Mouse (Mus musculus) B cell, adult (primary cell): ENCODE measurements around the gene Ankrd13c. TPM values are rescaled to one million over a fixed set of nuclear protein-coding genes. Genes with fewer than 3 reads are reported as not detected.

Experiments used
- total RNA-seq: library from RNA; stranded (reverse); gene quantifications from 4 replicates; pipeline ENCODE4 v1.2.4, GENCODE M21; 2023; ENCODE audit not compliant: inconsistent age

The Ankrd13c gene
- total RNA-seq: 77.9 to 94.5 TPM (median 85.4 TPM) in 4 replicates

GRCm38 (mm10) chr3:157946843-157947358 is at the start of gene Ankrd13c:
Gene Ankrd13c, plus strand, starts transcription at chr3:157947239.

DNA sequence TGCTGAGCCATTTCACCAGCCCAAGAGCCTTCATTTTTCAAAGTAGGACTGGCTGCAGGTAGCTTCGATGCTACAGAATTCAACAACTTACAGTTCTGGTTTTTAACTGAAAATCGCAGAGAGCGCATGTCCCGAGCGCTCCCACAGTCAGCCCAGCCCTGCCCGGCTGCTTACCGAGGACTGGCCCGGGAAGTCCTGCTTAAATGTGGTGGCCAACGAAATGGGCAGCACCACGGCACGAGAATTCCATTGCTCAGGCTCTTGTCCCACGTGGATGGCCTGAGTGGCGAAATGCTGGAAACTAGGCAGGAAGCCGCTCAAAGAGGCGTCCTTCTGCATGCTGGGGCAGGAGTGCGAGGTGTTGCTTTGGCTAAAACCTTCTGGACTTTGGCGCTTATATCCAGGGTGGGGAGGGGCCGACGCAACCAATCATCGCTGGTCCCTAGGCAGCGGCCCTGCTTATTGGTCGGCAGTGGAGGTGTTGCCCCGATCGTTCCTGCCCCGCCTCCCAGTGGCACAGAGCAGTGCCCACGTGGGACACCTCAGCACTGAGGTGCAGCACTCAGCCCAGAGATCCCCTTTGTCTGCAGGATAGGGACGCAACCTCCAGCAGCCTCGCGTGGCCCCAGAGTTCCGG is 22.2 kb upstream of the Ankrd13c start, which contains the start of gene Cth:
Gene Cth (minus strand): TSS at position 386 of the 637 bp plus-strand sequence.

DNA sequence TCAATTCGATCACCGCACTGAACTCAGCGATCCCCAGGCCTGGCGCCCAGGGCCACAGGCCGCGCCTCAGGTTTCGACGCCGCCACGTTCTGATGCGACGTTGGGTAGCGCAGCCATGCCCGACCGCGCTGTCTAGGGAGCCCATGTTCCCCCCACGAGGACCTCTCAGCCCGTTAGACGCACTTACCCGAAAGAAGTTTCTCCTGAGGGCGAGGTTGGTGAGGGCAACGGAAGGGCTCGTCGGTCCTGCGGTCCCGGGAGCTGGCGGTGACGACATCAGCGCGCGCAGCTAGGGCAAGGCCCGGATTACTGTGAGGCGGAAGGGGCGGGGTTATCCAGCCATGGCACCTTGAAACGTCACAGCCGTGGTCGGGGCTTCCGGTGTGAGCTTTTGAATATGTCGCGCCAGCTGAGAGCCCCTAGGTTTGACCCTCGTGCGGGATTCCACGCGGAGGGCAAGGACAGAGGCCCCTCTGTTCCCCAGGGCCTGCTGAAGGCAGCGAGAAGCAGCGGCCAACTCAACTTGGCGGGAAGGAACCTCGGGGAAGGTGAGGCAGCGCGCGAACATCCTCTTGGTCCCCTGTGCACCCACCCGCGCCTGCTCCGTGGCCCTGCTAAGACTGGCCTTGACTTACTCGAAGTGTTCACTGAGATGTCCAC is 89.4 kb downstream of the Ankrd13c start, which contains the start of the genes Srsf11 and Lrrc40:
Gene Srsf11 (minus strand): TSS at position 311 of the 660 bp plus-strand sequence.
Gene Lrrc40 (plus strand): TSS at position 334 of the 660 bp plus-strand sequence.

Other genes starting within 250 kb of the Ankrd13c start
- 0.36 to 0.83 TPM in 2 of 4 replicates, not detected in the others for gene Cth, start 22.2 kb upstream of the Ankrd13c start, total RNA-seq
- 406 to 438 TPM (median 430 TPM) in 4 replicates for gene Srsf11, start 89.4 kb downstream of the Ankrd13c start, total RNA-seq
- gene Lrrc40, start 89.4 kb downstream of the Ankrd13c start, total RNA-seq: 16.9 to 23.0 TPM (median 17.9 TPM) in 4 replicates